Mouse (Mus musculus) liver, adult 2 months (tissue): ENCODE results near the gene Cacng2.

Source experiments
- CTCF ChIP-seq: fragments of 200-500 bp; IDR thresholded peaks from 2 replicates; pipeline ENCODE4 v1.5.1; 2011; ENCODE audit warnings: low read depth, low read length, control low read depth
- POLR2A ChIP-seq: fragments of 200-500 bp; IDR thresholded peaks from 2 replicates; pipeline ENCODE4 v1.6.1; 2011; ENCODE audit warnings: low read length, control low read depth; ENCODE audit not compliant: insufficient read depth; ENCODE audit errors: extremely low read depth

DNA sequence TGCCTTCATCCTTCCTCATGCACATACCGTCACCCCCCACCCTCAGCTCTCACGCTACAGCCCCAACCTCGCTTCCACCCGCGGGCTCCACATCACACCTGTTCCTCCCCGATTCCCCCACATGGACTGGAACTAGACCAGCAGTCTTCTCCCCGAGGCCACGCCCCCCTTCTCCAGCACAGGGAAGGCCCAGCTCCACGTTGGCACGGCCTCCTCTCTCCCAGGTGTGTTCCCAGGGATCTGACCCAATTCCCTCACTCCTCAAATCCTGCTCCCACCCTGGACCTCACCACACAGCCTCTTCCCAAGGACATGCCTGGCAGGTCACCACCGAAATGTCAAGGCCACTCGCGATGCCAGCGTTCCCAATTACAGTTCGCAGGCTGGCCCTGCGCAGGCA is 23.8 kb downstream of the Cacng2 start:
- TF ChIP-seq CTCF (no peak), POLR2A (no peak)
